Mouse (Mus musculus) gastrocnemius, adult 8-10 months (tissue): ENCODE measurements at regions not wholly inside any gene's neighbourhood (a gene's known extent, or its start where the extent isn't known, plus 50 kb on each side); places are given as distances from the start of the nearest gene placed in this dataset.
A peak's percentile ranks its signal among the peaks of the same experiment; 100 is the strongest.

ENCODE experiments used
- DNase-seq, 2 experiments: peaks; one replicate each; pipeline ENCODE4 v3.0.0; 2022; ENCODE audit warnings: low spot score in 2 of 2

DNA sequence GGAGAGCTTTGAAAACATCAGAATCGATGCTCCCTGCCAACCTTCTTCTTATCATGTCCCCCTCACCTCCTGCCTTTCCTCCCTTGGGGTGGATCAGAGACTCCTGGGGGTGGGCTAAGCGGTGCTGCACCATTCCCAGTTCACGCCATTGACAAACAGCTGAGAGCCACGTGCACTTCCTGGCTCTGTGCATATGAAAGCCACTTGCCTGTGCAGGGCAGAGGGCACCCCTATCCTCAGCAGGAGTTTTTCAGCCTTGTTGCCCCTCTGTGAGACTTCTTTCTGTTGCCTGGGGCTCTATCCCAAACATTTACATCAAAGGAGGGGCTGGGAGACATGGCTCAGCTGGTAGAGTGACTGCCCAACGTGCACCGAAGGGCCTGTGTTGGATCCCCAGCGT is 531.1 kb upstream of the Tbx3 start:
- no peak for DNase-seq

DNA sequence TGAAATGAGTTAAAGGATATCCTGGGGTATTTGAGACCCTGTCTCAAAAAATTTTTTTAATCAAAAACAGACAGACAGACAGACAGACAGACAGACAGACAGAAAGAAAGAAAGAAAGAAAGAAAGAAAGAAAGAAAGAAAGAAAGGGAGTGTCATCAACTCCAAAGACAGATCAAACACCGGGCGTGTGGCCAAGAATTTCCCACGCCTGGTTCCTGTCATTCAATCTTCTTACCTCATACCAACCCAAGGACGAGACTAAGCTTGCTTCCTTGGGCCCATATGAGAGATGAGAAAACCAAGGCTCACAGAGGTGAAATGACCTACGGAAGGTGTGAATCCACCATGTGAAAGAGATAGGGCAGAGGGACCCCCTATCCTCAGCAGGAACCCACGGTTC is 530.7 kb upstream of the Tbx3 start:
- DNase-seq, result no peak

DNA sequence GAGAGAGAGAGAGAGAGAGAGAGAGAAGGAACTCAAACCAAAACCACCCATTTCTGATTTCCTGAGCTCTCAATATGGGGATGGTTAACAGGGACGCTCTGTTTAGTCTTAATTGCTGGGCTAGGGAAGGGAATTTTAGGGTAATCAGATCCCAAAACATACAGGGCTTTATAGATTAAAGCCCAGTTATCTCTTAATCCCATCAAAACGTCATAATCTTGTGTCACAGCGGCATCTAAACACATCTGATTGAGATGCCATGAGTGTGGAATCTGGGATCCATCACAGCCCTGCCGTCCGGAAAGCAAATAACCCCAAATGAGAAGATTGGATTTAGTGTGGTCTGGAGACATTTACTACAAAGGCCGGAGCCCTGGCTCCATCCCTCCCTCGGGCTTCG is 527.1 kb upstream of the Tbx3 start:
- no peak for DNase-seq

DNA sequence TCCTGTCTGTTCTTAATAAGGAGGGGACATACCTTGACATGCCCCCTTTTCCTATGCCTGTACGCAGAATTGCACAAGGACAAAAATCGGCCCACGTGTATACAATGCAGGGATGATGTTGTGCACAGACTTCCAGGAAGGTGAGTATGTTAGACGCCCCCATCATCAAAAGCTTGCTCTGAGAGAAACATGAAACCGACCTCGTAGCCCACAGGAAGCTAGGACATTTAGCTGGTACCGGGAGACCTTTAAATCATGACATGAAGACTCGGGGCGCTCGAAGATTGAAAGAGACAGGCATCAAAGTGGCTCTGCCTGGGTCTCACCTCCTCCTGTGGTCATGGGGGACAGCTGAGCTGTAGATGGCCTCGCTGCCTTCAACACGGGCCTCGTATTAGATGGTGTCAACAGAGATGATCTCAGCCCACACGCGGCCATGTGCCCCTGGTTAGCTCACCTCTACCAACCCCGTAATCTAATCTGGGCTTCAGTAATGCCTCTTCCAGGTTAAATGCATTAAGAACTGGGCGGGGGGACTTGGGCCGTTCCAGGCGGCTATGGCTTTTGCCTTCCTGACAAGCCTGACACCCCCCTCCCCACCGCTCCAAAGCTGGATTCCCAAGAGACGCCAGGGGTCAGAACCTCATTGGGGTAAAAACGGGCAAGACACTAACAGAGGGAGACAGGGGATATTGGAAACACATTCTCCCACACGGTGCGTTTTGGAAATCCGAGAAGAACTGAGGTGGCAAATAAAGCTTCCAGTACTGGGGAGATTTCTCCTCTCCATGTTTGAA is 520.9 kb upstream of the Tbx3 start:
- DNase-seq, result no peak

DNA sequence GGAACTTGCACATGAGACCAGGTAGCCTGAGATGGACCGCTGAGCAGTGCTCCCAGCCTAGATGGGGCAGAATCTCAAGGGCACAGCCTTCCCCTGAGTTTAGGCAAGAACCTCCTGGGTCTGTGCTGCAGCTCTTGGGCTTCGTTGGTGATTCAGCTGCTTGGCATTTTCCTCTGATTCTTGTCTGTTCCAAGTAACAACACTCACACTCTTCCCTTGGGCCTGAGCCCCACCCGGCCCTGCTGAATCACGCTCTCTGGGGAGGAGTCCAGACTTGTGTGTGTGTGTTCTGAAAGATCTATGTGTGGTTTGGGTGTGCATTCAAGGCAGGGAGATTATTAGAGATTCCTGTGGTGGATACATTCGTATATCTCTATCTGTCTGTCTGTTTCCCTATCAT is 517.4 kb upstream of the Tbx3 start:
- no peak for DNase-seq

DNA sequence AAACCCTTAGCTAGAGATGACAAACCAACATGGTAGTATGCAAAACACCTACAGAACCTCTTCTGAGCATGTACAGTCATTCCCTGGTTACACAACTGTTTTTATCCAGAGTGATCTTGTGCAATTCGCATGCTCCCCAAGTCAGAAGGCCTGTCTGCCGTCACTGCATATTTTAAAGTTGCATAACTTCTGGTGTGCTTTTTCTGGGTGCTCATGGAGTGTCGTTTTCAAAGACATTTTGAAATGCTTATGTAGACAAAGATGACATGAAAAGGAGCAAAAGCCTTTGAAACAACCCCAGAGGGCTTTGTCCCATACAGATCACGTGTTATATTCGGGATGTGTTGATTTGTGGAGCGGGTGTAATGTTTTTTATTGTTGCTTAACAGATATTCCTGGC is 513.8 kb upstream of the Tbx3 start:
- no peak for DNase-seq

DNA sequence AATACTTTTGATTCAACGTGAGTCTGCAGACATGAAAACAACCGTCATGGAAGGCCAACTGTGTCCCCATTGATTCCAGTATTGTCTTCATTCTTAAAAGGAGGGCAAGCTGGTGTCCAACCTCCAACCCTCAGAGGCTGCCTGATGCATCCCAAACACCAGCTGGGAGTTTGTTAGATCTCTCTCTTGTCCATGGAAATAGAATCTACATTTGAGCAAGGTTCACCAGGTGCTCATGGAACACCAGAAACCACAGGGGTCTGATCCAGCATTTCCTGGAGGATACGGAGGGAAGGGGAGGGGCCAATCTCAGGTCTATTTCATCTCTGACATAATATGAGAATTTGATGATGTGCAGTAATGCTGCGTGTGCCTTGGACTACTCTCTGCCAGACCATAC is 512.3 kb upstream of the Tbx3 start:
- no peak for DNase-seq

DNA sequence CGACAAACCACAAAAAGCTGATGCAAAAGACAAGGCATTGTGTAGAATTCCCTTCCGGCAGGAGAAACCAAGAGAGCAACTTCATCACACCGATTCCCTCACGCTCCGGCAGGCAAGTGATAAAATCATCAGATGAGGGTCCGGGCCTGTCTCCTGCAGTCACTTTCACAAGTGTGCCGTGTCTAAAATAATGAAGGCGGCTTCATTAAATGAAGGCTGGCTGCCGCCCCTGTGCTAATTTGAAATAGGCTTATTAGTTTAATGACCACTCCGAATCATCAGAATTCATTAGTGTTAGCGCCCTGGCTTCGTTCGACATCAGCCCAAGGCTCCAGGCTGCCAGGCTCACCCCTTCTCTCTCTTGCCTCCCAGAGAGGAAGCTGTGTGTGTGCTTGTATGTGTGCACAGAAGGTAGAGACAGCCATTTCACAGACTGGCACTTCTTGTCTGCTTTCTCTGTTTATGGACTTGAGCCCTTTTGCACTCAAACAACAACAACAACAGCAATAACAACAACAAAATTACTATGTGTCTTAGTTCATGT is 508.3 kb upstream of the Tbx3 start:
- DNase-seq, result no peak

DNA sequence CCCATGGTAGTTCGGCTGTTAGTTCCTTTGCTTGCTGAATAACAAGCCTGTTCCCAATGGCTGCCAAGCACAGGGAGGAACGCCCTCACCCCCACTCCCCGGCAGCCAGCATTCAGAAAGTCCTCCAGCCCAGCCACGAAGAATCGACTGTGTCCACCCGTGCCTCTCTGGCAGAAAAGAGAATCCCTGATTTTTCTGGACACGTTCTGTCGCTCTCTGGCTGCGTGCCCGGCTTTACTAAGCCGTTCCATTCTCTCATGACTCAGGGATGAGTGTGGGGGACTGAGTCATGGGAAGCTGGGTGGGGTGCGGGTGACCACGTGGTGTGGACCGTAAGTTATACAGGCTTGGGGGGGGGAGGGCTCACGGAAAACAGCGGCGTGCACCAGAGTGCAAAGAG is 502.8 kb upstream of the Tbx3 start:
- peak; percentile 76 to 84 for DNase-seq

DNA sequence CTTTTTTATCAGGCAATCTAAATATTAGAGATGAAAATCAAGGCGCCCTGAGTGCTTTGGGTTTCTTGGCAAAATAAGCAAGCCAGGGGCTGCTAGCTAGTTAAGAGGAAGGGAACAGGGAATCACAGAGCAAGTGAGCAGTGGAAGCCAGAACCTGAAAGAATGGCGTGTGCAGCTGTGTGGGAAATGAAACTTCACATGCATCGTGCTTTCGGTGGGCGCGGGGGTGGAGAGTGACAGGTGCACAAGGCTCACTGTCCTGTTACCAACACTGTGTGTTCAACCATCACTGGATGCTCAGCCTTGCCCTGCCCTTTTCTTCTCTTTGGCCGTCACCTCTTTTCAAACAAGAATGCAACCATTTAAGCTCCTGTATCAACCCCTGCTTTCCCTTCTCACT is 501.2 kb upstream of the Tbx3 start:
- DNase-seq, result no peak

DNA sequence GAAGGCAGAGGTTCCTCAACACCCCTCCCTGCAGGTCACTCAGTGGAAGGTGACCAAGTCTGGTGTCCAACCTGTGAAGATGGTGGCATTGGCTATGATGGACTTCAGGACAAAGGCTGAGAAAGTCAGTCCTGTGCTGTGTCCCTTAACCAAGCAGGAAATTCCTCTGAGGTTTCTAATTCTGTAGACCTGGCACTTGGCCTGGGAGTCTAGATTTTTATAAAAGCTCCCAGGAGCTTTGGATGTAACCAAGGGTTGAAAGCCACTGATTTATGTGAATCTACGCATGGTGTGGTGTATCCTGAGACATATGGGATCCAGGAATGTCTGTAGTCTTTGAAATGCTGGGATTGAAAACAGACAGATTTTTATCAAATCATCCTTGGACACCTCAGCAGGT is 498.8 kb upstream of the Tbx3 start:
- DNase-seq, result no peak

DNA sequence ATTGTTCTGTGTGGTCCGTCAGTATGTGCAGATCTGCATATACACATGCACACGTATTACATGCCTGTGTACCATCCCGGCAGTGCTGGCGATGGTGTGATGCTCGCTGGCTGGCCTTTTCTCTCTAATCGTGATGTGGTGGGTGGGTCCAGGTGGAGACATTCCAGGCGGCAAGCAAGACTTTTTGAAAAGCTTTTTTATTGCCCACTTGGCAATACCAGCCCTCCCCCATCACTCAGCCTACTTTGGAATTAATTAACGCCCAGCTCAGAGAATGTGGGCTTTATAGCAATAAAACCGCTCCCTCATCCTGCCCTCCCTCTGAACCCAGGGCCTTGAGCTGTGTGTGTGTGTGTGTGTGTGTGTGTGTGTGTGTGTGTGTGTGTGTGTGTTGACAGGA is 491.7 kb upstream of the Tbx3 start:
- no peak for DNase-seq

DNA sequence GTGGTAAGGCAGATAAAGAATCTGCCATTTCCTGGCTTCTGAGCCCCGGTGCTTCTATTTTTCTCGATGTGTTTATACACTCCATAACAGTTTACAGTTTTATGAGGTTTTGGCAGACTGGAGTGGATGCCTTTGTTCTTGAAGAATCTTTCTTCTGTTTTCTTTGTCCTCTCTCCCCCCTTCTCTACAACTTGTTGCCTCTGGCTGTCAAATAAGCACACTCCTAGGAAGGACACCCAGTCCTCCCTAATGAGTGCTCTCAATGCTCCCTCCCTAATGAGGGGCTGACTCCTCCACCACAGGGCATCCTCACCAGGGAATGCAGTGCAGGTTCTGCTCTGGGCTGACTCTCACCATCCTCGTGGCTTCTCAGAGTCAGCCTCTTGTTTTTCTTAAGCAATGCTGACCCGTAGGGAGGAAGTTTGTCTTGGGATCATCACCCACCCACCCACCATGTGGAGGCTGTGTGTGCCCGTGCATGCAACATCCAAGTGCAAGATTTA is 486.9 kb upstream of the Tbx3 start:
- no peak for DNase-seq

DNA sequence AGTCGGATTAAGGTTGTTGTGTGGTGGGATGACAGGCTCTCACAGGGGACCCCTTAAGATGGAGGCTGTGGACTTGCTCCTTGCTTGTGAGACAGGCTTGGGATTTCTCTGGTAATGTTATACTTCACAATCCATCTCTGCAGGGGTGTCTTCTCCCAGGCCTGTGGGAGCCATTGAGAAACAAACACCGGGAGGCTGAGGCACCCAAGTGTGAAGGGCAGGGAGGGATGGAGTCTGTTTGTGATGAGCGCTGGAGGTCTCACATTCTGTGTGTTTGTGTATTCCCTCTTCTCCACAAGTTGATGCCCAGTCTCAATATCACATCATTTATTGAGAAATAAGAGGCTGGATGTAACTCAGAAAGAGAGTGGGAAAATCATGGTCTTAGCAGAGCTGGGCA is 483.9 kb upstream of the Tbx3 start:
- no peak for DNase-seq

DNA sequence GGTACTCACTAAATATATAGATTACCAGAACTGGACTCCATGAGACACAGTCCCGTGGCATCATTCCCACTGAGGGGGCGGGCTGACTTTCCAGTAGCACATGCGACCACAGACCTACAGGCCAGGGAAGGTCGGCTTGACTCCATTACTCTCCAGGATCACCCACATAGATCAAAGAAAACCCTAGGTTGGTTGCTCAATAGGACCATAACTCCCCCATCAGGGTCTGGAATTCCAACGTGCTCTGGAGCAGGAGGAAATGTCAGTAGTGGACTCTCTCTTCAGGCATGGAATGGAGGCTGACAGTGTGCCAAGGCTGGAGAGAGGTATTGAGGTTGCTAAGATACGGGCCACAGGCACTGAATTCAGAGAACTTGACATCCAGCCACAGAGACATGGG is 482.0 kb upstream of the Tbx3 start:
- DNase-seq, result no peak

DNA sequence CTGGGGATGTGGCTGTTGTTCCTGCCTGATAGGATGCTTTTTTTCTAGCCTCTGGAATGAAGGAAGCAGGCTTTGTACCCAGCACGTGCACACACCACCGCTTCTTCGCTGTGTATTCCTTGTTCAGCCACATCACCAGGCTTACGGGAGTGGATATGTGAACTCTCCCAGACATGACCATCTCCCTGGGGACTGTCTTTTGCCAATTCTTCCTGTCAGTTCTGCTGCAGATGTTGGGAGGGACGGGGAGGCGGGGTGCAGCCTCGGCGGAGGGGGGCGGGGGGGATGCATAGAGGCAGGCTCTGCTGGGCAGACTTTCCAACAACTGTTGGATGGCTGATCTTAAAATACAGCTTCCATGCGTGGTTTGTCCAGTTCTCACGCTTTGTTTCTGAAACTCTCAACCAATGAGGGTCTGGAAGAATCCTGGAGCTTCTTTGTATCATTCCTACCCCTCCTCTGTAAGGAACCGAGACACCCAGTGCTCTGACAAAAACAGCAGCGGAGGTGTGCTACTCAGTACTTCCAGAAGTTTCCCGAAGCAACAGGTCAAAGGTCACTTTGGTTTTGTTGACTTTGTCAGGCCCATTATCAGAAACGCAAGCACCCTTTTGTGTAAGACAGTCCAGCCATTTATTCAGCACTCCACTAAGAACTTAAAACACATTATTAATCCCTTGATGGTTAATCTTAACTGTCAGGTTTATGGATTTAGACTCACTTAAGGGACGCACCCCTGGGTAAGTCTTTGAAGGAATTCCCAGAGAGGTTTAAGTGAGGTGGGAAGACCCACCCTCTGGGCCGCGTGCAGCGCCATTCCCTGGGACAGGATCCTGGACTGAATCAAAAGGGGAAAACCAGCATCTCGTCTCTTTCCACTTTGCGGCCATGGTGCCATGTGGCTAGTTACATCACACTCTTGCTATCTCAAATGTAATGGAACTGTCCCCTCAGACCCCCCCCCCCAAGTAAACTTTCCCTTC is 476.5 kb upstream of the Tbx3 start:
- peak in 1 of 2 experiments; percentile 32 for DNase-seq

DNA sequence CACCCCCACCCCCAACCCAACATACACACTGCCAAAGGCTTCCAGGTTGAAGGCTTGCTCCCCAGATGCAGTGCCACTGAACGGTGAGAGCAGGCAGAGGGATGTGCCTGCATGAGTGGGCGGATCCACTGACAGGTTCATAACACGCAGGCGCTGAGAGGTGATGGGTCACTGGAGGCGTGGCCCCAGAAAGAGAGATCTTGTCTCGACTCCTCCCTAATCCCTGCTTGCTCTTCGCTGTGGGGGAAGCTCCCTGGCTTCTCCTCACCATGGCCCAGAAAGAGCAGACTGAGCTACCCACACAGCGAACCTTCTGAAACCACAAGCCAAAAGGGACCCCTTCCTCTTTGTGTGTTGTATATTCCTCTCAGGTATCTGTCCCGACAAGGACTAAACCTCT is 470.6 kb upstream of the Tbx3 start:
- no peak for DNase-seq

DNA sequence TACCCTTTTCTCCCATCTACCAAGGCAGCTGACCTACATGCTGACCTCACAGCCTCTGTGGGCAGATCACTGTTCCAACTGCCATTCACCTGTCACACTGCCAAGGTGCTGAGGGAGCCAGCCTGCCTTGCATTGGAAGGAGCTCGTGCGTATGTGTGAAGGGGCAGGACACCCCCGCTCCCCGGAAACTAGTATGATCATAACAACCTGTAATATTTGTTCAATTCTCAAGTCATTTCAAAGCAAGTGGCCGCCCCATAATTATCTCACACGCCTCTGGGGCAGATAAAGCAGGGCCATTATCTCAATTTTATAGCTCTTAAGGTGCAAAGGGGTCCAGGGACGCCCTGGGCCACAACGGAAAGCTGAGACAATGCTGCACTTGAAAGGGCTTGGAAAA is 469.2 kb upstream of the Tbx3 start:
- DNase-seq, result no peak

DNA sequence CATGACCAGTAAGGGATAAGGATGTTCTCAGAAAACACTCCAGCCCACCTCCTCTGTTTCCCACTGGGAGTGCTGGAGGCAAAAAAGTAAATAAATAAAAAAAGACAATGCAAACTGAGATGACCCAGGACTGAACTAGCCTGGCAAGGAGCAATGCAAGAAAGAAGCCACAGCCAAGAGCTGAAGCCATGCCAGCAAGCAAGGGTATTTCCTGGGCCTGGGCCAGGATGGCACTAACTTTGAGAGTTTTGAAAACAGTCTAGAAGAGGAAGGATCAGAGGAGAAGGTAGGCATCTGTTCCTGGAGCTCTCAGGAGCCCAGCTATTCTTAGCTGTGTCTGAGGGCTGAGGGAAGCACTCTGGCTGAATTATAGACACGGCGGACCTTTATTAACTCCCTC is 465.7 kb upstream of the Tbx3 start:
- peak in 1 of 2 experiments; percentile 22 for DNase-seq

DNA sequence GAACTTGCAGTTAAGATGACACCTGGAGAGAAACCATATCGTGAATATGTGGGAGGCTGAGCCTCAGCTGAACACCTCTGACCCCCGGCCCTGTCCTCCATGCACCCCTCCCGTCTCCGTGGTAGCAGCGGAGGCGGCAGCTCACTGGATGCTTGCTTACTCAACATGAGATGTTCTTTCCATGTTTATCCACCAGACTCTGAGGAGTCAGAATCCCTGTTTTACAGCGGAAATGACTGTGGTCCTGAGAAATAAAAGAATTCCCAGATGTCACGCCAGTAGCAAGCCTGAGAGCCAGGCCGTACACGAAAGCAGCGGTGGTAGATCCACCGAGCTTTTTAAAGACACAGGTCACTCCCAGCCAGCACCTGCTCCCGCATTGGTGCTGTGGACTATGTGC is 462.4 kb upstream of the Tbx3 start:
- DNase-seq, result no peak

DNA sequence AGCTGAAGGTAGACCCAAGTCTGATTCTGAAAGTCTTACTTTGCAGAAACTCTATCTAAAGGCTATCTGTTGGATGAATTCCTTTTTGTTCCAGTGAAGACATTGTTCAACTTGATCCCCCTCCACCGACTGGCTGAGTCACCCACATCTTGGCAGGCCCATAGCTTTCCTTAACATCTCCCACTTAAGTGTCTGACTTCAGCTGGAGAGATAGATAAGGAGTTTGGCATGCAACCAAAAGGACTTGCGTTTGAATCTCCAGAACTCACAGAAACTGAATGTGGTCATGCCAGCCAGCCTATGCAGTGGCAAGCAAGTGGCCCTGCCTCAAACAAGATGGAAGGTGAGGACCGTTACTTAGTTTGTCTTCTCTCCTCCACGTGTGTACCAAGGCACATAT is 457.3 kb upstream of the Tbx3 start:
- DNase-seq, result no peak

DNA sequence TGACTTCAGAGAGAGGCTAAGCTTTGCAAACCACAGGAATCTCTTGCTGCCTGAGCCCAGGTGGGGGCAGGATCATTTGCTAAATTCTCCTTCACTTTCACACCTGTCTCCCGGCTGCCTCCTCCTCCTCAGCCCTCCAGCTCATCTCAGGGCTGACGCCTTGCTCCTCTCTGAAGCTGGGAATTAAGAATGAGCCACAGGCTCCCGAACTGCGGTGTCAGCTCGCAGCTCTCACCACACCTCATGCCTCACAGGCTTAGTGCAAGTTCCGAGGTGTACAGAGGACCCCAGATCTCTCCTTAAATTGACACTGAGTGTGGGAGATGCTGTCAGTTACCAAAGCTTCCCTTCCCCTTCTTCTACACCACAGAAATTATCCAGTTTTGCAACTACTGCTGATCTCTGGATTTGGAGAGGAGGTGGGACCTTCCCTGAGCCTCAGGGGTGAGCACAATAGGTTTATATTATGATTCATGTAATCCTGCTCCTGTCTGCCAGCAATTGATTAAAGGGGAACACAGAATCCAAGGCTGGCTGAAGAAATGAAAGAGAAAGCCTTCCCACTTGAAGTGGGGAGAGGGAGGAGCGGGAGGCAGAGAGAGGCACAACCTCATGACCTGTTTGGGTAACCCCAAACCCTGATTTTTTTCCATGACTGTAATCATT is 456.6 kb upstream of the Tbx3 start:
- DNase-seq, result no peak
